ENCODE assay signal across 8 mouse cellular contexts in the genomic region with DNA sequence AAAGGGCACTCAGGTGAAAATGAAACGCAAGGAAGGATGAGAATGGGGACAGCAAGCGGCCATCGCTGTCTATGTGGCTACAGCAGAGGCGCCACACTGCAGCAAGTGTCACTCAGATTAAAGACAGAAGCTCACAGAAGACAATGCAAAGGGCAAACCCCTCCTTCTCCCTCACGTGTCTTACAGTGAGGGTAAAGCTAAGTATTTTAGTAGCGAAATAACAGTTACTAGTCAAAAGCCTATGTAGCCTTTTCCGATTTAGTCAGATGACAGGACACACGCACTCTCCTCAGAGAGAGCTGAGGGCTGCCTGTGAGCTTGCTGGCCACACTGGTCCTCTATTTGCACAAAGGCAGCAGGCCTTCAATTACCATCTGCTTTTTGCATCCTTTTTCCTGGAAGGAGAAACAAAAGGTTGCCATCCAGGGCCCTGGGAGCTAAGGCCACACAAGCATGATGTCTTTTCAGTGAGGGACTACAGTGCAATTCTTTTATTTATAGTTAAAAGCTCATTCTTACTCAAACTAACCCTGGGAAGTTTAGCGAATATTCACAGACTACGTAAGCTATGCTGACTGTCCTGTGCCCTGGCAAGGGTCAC. TPM values are rescaled to one million over a fixed set of nuclear protein-coding genes. Genes with fewer than 3 reads are reported as not detected.
A peak's percentile ranks its signal among the peaks of the same experiment; 100 is the strongest.
DNase-seq lines count a peak whose midpoint lies in the region; ATAC-seq and TF ChIP-seq lines count a peak whose summit lies in the region.

No protein-coding gene starts in this region.

- H3K9me3 ChIP-seq in kidney, embryonic 16.5 days (ENCODE audit: low read length) = no peaks in the 10 kb centered on the region
- H3K9me3 ChIP-seq in hindbrain, postnatal 0 days (ENCODE audit: low read length) = no peaks in the 10 kb centered on the region
- H3K9me3 ChIP-seq in neural tube, embryonic 13.5 days = no peaks in the 10 kb centered on the region

- no peak for TF ChIP-seq CTCF in embryonic fibroblast, embryonic 13.5 days (IDR thresholded peaks at IDR 0.05; ENCODE audit: borderline replicate concordance, insufficient read depth, low read length)
- no peak for TF ChIP-seq CTCF in hindbrain, postnatal 0 days (IDR thresholded peaks at IDR 0.05; ENCODE audit: low read depth)

- peaks cover 24% of the 10 kb centered on the region for H3K4me1 ChIP-seq in kidney, embryonic 16.5 days (ENCODE audit: insufficient read depth, low read length)
- H3K4me1 ChIP-seq in embryonic fibroblast, embryonic 13.5 days (ENCODE audit: control insufficient read depth, insufficient read depth, low read length) = peaks cover 13% of the 10 kb centered on the region
- peaks cover 10% of the 10 kb centered on the region for H3K4me1 ChIP-seq in hindbrain, postnatal 0 days (ENCODE audit: insufficient read depth, low read length)
- peaks cover 25% of the 10 kb centered on the region for H3K4me1 ChIP-seq in neural tube, embryonic 13.5 days (replicated peaks)

- no peaks in the 10 kb centered on the region for H3K27me3 ChIP-seq in kidney, embryonic 16.5 days (ENCODE audit: insufficient read depth, low read length)
- H3K27me3 ChIP-seq in hindbrain, postnatal 0 days (ENCODE audit: insufficient read depth, low read length) = no peaks in the 10 kb centered on the region
- no peaks in the 10 kb centered on the region for H3K27me3 ChIP-seq in neural tube, embryonic 13.5 days

- H3K4me3 ChIP-seq in kidney, embryonic 16.5 days (ENCODE audit: low read length) = no peak overlapping the region
- H3K4me3 ChIP-seq in embryonic fibroblast, embryonic 13.5 days (ENCODE audit: insufficient read depth, low read length) = no peak overlapping the region
- H3K4me3 ChIP-seq in hindbrain, postnatal 0 days (ENCODE audit: low read length) = no peak overlapping the region
- H3K4me3 ChIP-seq in neural tube, embryonic 13.5 days = no peak overlapping the region

- peak overlapping the region; percentile 78 for H3K27ac ChIP-seq in kidney, embryonic 16.5 days (ENCODE audit: low read length)
- H3K27ac ChIP-seq in embryonic fibroblast, embryonic 13.5 days (ENCODE audit: insufficient read depth, low read length) = peak overlapping the region; percentile 92
- H3K27ac ChIP-seq in hindbrain, postnatal 0 days = peak overlapping the region; percentile 86
- H3K27ac ChIP-seq in neural tube, embryonic 13.5 days (replicated peaks) = peak overlapping the region; percentile 80

- H3K36me3 ChIP-seq in kidney, embryonic 16.5 days (ENCODE audit: insufficient read depth, low read length) = peaks cover 66% of the 10 kb centered on the region
- peaks cover 31% of the 10 kb centered on the region for H3K36me3 ChIP-seq in hindbrain, postnatal 0 days (ENCODE audit: insufficient read depth, low read length)
- peaks cover 67% of the 10 kb centered on the region for H3K36me3 ChIP-seq in neural tube, embryonic 13.5 days

- no peak for ATAC-seq in kidney, embryonic 16.5 days (ENCODE audit: low FRiP score, low TSS enrichment)
- ATAC-seq in hindbrain, postnatal 0 days = peak; percentile 51
- peak; percentile 57; the same call in 1 of the 2 replicates for ATAC-seq in neural tube, embryonic 13.5 days (ENCODE audit: low read depth)

- TF ChIP-seq POLR2A in embryonic fibroblast, embryonic 13.5 days (IDR thresholded peaks at IDR 0.05; ENCODE audit: low read depth, low read length) = no peak

- DNase-seq in kidney, adult 9 months = no peak
- peak; percentile 31 for DNase-seq in hindbrain, postnatal 0 days (ENCODE audit: low spot score)
- DNase-seq in thymus, postnatal 14 days = no peak
- no peak for DNase-seq in urinary bladder, adult 2 months (ENCODE audit: low spot score)
- DNase-seq in thymus, postnatal 4 days = no peak

- H3K9ac ChIP-seq in kidney, embryonic 16.5 days (replicated peaks; ENCODE audit: low read length) = peak overlapping the region; percentile 15; the same call in 1 of the 2 replicates
- no peak overlapping the region; the same call in 1 of the 2 replicates for H3K9ac ChIP-seq in hindbrain, postnatal 0 days (replicated peaks; ENCODE audit: low read length)
- H3K9ac ChIP-seq in neural tube, embryonic 13.5 days = peak overlapping the region; percentile 58

- H3K4me2 ChIP-seq in kidney, embryonic 16.5 days (replicated peaks; ENCODE audit: low read depth, low read length) = no peak overlapping the region
- 0 out of 2 replicates have a peak overlapping the region, but pooled peaks have one; percentile 27 for H3K4me2 ChIP-seq in hindbrain, postnatal 0 days (ENCODE audit: low read depth, low read length)
- H3K4me2 ChIP-seq in neural tube, embryonic 13.5 days = no peak overlapping the region

- WGBS in kidney, embryonic 16.5 days = 73% methylated on average over 10 of the region's 10 CpGs
- WGBS in hindbrain, postnatal 0 days = 29% methylated on average over 10 of the region's 10 CpGs
- WGBS in neural tube, embryonic 13.5 days = 27% methylated on average over 10 of the region's 10 CpGs

RNA-seq across cellular contexts. Expression of gene Gnpnat1, which starts 58.3 kb away (rescaled TPM):
- 58.1 and 63.0 TPM in 2 replicates for polyA plus RNA-seq in kidney, embryonic 16.5 days (2015; fragmentation: Nextera tagmentation; extraction: Ambion mirVana)
- 90.3 and 97.4 TPM in 2 replicates for polyA plus RNA-seq in embryonic fibroblast, embryonic 13.5 days (2011; ENCODE audit: insufficient read length, low read depth, missing spikeins)
- 12.7 and 13.9 TPM in 2 replicates for total RNA-seq in hindbrain, postnatal 0 days (2014; rRNA removed)
- 21.1 and 21.5 TPM in 2 replicates for polyA plus RNA-seq in hindbrain, postnatal 0 days (2015; fragmentation: Nextera tagmentation; extraction: Ambion mirVana)
- polyA plus RNA-seq in neural tube, embryonic 13.5 days (2015; fragmentation: Nextera tagmentation; extraction: Ambion mirVana) = 29.9 and 31.0 TPM in 2 replicates
- 13.1 and 15.8 TPM in 2 replicates for polyA plus RNA-seq in urinary bladder, adult 2 months (2012; rRNA removed)
